Mouse (Mus musculus): Measurements from ENCODE around the gene Rbm28. TPM values are rescaled to one million over a fixed set of nuclear protein-coding genes. Genes with fewer than 3 reads are reported as not detected.
"Not testable (repeated sequence)": the region's sequence is repeated elsewhere in the genome, so short reads cannot be mapped to it uniquely, and the experiment has no call there.

Gene Rbm28
- polyA plus RNA-seq, 1 experiment from 2014 or later: 57.4 TPM

GRCm38 (mm10) chr6:29161291-29161690 lies 3.5 kb downstream of the Rbm28 start:
- ATAC-seq (ENCODE audit: insufficient number of reproducible peaks, insufficient read depth, low FRiP score, low TSS enrichment); H3K4me3 ChIP-seq; H3K27ac ChIP-seq: not testable (repeated sequence)

DNA sequence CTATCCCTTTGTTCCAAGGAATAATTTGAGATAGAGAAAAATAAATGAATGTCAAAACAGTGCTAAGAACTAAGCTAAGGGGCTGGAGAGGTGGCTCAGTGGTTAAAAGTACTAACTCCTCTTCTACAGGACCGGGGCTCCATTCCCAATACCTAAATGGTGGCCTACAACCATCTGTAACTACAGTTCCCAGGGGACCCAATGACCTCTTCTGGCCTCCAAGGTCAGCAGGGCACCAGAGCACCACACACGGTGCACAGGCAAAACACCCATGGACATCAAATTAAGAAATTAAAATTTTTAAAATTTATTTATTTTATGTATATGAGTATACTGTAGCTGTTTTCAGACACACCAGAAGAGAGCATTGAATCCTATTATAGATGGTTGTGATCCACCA lies 4.0 kb downstream of the Rbm28 start:
- H3K4me3 ChIP-seq: no peak overlapping the region
- H3K36me3 ChIP-seq: peaks cover 36% of the 10 kb centered on the region
- H3K4me2 ChIP-seq (replicated peaks): no peak overlapping the region
- 83% methylated on average over 2 of the region's 2 CpGs for WGBS
- peaks cover 10% of the 10 kb centered on the region for H3K4me1 ChIP-seq
- no peaks in the 10 kb centered on the region for H3K9me3 ChIP-seq
- no peak overlapping the region for H3K9ac ChIP-seq
- no peak overlapping the region for H3K27ac ChIP-seq
- no peak for ATAC-seq (ENCODE audit: insufficient number of reproducible peaks, insufficient read depth, low FRiP score, low TSS enrichment)
- H3K27me3 ChIP-seq: no peaks in the 10 kb centered on the region

More at GRCm38 (mm10) chr6:29161291-29161690, 3.5 kb downstream of the Rbm28 start:
- not testable (repeated sequence) for H3K27me3 ChIP-seq; H3K9me3 ChIP-seq; H3K9ac ChIP-seq; H3K4me2 ChIP-seq (replicated peaks)
- Histone ChIP-seq H3K4me1 (peaks cover 10% of the 10 kb centered on the region), H3K36me3 (peaks cover 31% of the 10 kb centered on the region)
- WGBS: 98% methylated on average over 5 of the region's 5 CpGs

GRCm38 (mm10) chr6:29156326-29156725 lies 8.5 kb downstream of the Rbm28 start:
- H3K27ac ChIP-seq: no peak overlapping the region
- 93% methylated on average over 5 of the region's 5 CpGs for WGBS
- no peaks in the 10 kb centered on the region for H3K4me1 ChIP-seq
- H3K9me3 ChIP-seq: no peaks in the 10 kb centered on the region
- no peak for ATAC-seq (ENCODE audit: insufficient number of reproducible peaks, insufficient read depth, low FRiP score, low TSS enrichment)
- no peak overlapping the region for H3K9ac ChIP-seq
- H3K4me2 ChIP-seq (replicated peaks): no peak overlapping the region
- no peaks in the 10 kb centered on the region for H3K27me3 ChIP-seq
- peaks cover 68% of the 10 kb centered on the region for H3K36me3 ChIP-seq
- H3K4me3 ChIP-seq: no peak overlapping the region

GRCm38 (mm10) chr6:29150001-29150400 lies 14.8 kb downstream of the Rbm28 start:
- Histone ChIP-seq H3K27me3 (no peaks in the 10 kb centered on the region), H3K27ac (no peak overlapping the region), H3K36me3 (peaks cover 49% of the 10 kb centered on the region), H3K9me3 (no peaks in the 10 kb centered on the region), H3K4me3 (no peak overlapping the region), H3K9ac (no peak overlapping the region), H3K4me2 (replicated peaks) (no peak overlapping the region), H3K4me1 (no peaks in the 10 kb centered on the region)
- WGBS: 90% methylated on average over 1 of the region's 1 CpGs
- ATAC-seq (ENCODE audit: insufficient number of reproducible peaks, insufficient read depth, low FRiP score, low TSS enrichment): no peak

- Histone ChIP-seq H3K4me2 (replicated peaks) (no peak overlapping the region), H3K27ac (no peak overlapping the region), H3K9ac (no peak overlapping the region), H3K36me3 (peaks cover 36% of the 10 kb centered on the region), H3K4me1 (no peaks in the 10 kb centered on the region), H3K4me3 (no peak overlapping the region), H3K27me3 (no peaks in the 10 kb centered on the region), H3K9me3 (no peaks in the 10 kb centered on the region)
- ATAC-seq (ENCODE audit: insufficient number of reproducible peaks, insufficient read depth, low FRiP score, low TSS enrichment): no peak
- 86% methylated on average over 5 of the region's 5 CpGs for WGBS
Measured at GRCm38 (mm10) chr6:29147407-29148010, 17.3 kb downstream of the Rbm28 start.

- H3K27me3 ChIP-seq: no peaks in the 10 kb centered on the region
- H3K4me2 ChIP-seq (replicated peaks): no peak overlapping the region
- H3K9me3 ChIP-seq: no peaks in the 10 kb centered on the region
- no peaks in the 10 kb centered on the region for H3K4me1 ChIP-seq
- H3K36me3 ChIP-seq: peaks cover 35% of the 10 kb centered on the region
- H3K4me3 ChIP-seq: no peak overlapping the region
- H3K9ac ChIP-seq: no peak overlapping the region
- no peak for ATAC-seq (ENCODE audit: insufficient number of reproducible peaks, insufficient read depth, low FRiP score, low TSS enrichment)
- 80% methylated on average over 7 of the region's 7 CpGs for WGBS
- H3K27ac ChIP-seq: no peak overlapping the region
Measured at GRCm38 (mm10) chr6:29146641-29147040, 18.2 kb downstream of the Rbm28 start.

DNA sequence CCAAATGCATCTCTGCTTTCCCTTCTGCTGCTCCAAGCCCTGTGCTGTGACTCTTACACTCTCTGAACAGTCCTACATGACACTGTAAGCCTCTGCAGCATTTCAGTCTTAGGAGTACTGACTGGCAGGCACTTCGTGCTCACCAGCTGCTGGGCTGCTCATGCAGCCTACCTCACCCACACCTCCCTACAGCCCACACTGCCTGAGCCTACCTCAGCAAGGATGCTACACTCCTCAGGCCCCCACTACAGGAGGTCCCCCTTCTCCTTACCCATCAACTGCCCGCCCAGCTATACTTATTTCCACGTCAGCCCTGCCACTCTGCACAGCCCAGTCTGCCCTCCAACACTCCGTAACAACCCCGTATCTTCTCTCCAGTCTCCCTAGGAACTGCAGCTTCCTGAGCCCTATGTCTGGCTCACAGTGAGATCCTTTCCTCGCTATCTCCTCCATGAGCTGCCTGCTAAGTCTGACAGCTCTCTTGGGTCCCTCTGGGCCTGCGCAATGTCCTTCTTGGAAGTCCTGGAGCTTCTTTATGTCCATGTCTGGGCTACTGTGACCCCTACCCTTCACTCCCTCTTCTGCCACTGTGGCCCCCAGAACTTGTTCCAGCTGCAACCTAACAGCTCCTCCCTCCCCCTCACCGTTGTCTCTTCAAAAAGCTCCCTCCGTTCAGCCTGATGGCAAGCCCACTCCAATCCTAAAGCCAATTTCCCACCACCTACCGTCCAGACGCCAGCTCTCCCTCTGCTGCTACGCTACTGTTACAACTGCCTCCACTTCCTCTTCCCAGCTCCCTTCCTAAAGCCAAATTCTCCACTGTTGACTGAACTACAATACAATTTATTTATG lies 19.1 kb downstream of the Rbm28 start:
- no peaks in the 10 kb centered on the region for H3K4me1 ChIP-seq
- no peak overlapping the region for H3K27ac ChIP-seq
- no peaks in the 10 kb centered on the region for H3K9me3 ChIP-seq
- H3K9ac ChIP-seq: no peak overlapping the region
- no peak for ATAC-seq (ENCODE audit: insufficient number of reproducible peaks, insufficient read depth, low FRiP score, low TSS enrichment)
- H3K4me2 ChIP-seq (replicated peaks): no peak overlapping the region
- H3K36me3 ChIP-seq: peaks cover 33% of the 10 kb centered on the region
- no peaks in the 10 kb centered on the region for H3K27me3 ChIP-seq
- WGBS: 77% methylated on average over 12 of the region's 12 CpGs
- H3K4me3 ChIP-seq: no peak overlapping the region

DNA sequence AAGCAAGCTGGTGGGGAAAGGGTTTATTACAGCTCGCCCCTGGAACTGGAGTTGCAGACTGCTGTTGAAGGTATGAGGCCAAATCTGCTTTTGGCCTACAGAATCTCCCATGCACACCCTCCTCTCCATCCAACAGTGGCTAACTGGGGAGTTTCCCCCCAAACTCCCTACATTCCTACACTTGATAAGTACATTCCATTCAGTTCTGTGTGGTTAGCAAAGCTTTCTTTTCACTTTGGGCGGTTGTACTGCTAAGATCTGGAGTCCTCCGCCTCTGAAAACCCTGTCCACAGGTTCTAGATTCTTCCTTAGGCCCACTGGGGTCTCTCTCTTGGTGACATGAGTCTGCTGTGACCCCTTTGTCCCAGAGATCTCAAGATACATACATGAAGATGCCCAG lies 19.8 kb downstream of the Rbm28 start:
- 84% methylated on average over 3 of the region's 3 CpGs for WGBS
- H3K9me3 ChIP-seq: no peaks in the 10 kb centered on the region
- no peaks in the 10 kb centered on the region for H3K27me3 ChIP-seq
- H3K36me3 ChIP-seq: peaks cover 31% of the 10 kb centered on the region
- H3K27ac ChIP-seq: no peak overlapping the region
- no peak overlapping the region for H3K4me2 ChIP-seq (replicated peaks)
- no peak for ATAC-seq (ENCODE audit: insufficient number of reproducible peaks, insufficient read depth, low FRiP score, low TSS enrichment)
- no peaks in the 10 kb centered on the region for H3K4me1 ChIP-seq
- no peak overlapping the region for H3K9ac ChIP-seq
- no peak overlapping the region for H3K4me3 ChIP-seq

GRCm38 (mm10) chr6:29143608-29144007 lies 21.2 kb downstream of the Rbm28 start:
- H3K9ac ChIP-seq: no peak overlapping the region
- no peak overlapping the region for H3K4me2 ChIP-seq (replicated peaks)
- ATAC-seq (ENCODE audit: insufficient number of reproducible peaks, insufficient read depth, low FRiP score, low TSS enrichment): no peak
- no peak overlapping the region for H3K4me3 ChIP-seq
- WGBS: 40% methylated on average over 5 of the region's 5 CpGs
- H3K4me1 ChIP-seq: no peaks in the 10 kb centered on the region
- H3K9me3 ChIP-seq: no peaks in the 10 kb centered on the region
- no peaks in the 10 kb centered on the region for H3K27me3 ChIP-seq
- H3K36me3 ChIP-seq: peaks cover 23% of the 10 kb centered on the region
- H3K27ac ChIP-seq: no peak overlapping the region

DNA sequence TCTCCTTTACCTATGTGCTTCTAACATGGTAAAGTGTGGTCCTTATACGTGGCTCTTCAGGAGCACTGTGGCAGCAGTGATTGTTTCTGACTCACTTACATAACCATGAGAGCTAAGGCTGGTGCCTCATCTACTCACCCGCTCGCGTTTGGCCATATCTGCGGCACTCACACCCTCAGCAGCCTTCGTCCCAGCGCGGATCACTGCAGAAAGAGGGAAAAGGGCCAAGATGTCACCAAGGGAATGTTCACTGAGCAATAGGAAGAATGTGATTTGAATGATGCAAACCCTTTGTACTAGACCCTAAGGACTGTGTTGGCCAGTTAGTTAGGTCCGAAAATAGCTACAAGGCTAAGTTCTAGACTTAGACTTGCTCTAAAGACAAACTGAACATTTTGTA lies 27.4 kb downstream of the Rbm28 start:
- Histone ChIP-seq H3K27me3 (no peaks in the 10 kb centered on the region), H3K9ac (no peak overlapping the region), H3K36me3 (peaks cover 66% of the 10 kb centered on the region), H3K9me3 (no peaks in the 10 kb centered on the region), H3K4me1 (no peaks in the 10 kb centered on the region), H3K27ac (no peak overlapping the region), H3K4me2 (replicated peaks) (no peak overlapping the region), H3K4me3 (no peak overlapping the region)
- ATAC-seq (ENCODE audit: insufficient number of reproducible peaks, insufficient read depth, low FRiP score, low TSS enrichment): no peak
- WGBS: 95% methylated on average over 9 of the region's 9 CpGs

- no peak overlapping the region for H3K9ac ChIP-seq
- no peak overlapping the region for H3K4me3 ChIP-seq
- no peak for ATAC-seq (ENCODE audit: insufficient number of reproducible peaks, insufficient read depth, low FRiP score, low TSS enrichment)
- H3K36me3 ChIP-seq: peaks cover 78% of the 10 kb centered on the region
- no peaks in the 10 kb centered on the region for H3K9me3 ChIP-seq
- H3K27ac ChIP-seq: no peak overlapping the region
- 87% methylated on average over 9 of the region's 9 CpGs for WGBS
- H3K27me3 ChIP-seq: no peaks in the 10 kb centered on the region
- no peaks in the 10 kb centered on the region for H3K4me1 ChIP-seq
- H3K4me2 ChIP-seq (replicated peaks): no peak overlapping the region
Measured at GRCm38 (mm10) chr6:29133100-29133499, 31.7 kb downstream of the Rbm28 start.

DNA sequence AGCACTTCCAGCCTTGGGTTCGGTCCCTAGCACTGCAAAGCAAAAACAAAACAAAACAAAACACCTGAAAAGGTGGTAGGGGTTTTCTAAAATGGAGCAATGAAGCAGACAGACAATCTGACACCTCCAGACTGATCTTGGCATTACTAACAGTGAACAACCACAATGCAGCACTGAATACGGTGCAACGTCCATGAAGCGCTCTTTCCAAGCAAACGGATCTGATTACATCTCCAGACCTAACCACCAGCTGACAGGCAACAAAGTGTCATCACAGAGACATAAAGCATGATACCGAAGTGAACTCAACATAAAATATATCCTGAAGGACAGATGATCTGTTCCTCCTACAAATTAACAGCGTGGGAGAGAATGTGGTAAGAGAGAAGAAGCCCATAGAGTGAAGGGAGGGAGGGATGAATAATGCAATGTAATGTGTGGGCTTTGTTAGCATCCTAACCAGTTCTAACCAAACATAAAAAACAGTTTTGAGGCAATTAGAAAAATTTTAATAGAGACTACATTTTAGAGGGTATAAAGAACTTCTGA lies 37.9 kb downstream of the Rbm28 start:
- ATAC-seq (ENCODE audit: insufficient number of reproducible peaks, insufficient read depth, low FRiP score, low TSS enrichment): no peak
- Histone ChIP-seq H3K9me3 (no peaks in the 10 kb centered on the region), H3K36me3 (peaks cover 62% of the 10 kb centered on the region), H3K4me2 (replicated peaks) (no peak overlapping the region), H3K4me1 (no peaks in the 10 kb centered on the region), H3K9ac (no peak overlapping the region), H3K4me3 (no peak overlapping the region), H3K27ac (no peak overlapping the region), H3K27me3 (no peaks in the 10 kb centered on the region)
- 90% methylated on average over 7 of the region's 7 CpGs for WGBS

All from embryonic facial prominence, embryonic 12.5 days (tissue).